Mouse (Mus musculus) hindbrain, embryonic 16.5 days (tissue): ENCODE results near the gene Mtus2. TPM values are rescaled to one million over a fixed set of nuclear protein-coding genes. Genes with fewer than 3 reads are reported as not detected.

Experiments
- ATAC-seq: fragments of 200-750 bp; cut with Nextera tagmentation; 2 replicates; pipeline ENCODE4 v1.8.0; 2017; ENCODE audit warnings: moderate TSS enrichment, moderate library complexity
- H3K27ac ChIP-seq: fragments of 300-500 bp; sonication (generic); 2 replicates; pipeline ENCODE4 v1.5.1; 2014; ENCODE audit warnings: low read depth, mild to moderate bottlenecking, control low read depth, low read length, moderate library complexity
- H3K27me3 ChIP-seq: fragments of 300-500 bp; sonication (generic); replicated peaks from 2 replicates; pipeline ENCODE4 v1.6.1; 2014; ENCODE audit warnings: low read length; ENCODE audit not compliant: control insufficient read depth, insufficient read depth
- H3K36me3 ChIP-seq: fragments of 300-500 bp; sonication (generic); 2 replicates; pipeline ENCODE4 v1.6.1; 2014; ENCODE audit warnings: mild to moderate bottlenecking, low read length, moderate library complexity, mixed read lengths; ENCODE audit not compliant: control insufficient read depth, insufficient read depth
- H3K4me1 ChIP-seq: fragments of 300-500 bp; sonication (generic); 2 replicates; pipeline ENCODE4 v1.6.1; 2014; ENCODE audit warnings: low read depth, low read length; ENCODE audit not compliant: control insufficient read depth, insufficient read depth
- H3K4me2 ChIP-seq: fragments of 300-500 bp; sonication (generic); 2 replicates; pipeline ENCODE4 v1.6.1; 2014; ENCODE audit warnings: mild to moderate bottlenecking, low read length, control low read depth, moderate library complexity
- H3K4me3 ChIP-seq: fragments of 300-500 bp; sonication (generic); 2 replicates; pipeline ENCODE4 v1.5.1; 2014; ENCODE audit warnings: mild to moderate bottlenecking, low read length, control low read depth, moderate library complexity
- H3K9ac ChIP-seq: fragments of 300-500 bp; sonication (generic); 2 replicates; pipeline ENCODE4 v1.6.1; 2014; ENCODE audit warnings: low read depth, mild to moderate bottlenecking, control low read depth, low read length, moderate library complexity
- H3K9me3 ChIP-seq: fragments of 300-500 bp; sonication (generic); 2 replicates; pipeline ENCODE4 v1.6.1; 2014; ENCODE audit warnings: mild to moderate bottlenecking, low read length, moderate library complexity; ENCODE audit not compliant: control insufficient read depth
- WGBS: fragments of 180-500 bp; shearing (Covaris S2); extraction: QIAGEN DNeasy Blood & Tissue Kit; methylation state at CpG from one replicate; pipeline ENCODE4 v1.1.7; 2014; 5-methylcytosine and 5-hydroxymethylcytosine counted together
- polyA plus RNA-seq: library from polyadenylated mRNA; unstranded; fragments of >200 nt; fragmentation: Nextera tagmentation; extraction: Ambion mirVana; gene quantifications from 2 replicates; pipeline ENCODE4 v1.2.1, GENCODE M21; 2015

The Mtus2 gene
- polyA plus RNA-seq, 1 experiment from 2014 or later: 34.8 TPM

GRCm38 (mm10) chr5:147969566-147969965, 12.4 kb downstream of the Mtus2 start:
- Histone ChIP-seq H3K9ac (no peak overlapping the region), H3K27ac (no peak overlapping the region), H3K36me3 (no peaks in the 10 kb centered on the region), H3K27me3 (no peaks in the 10 kb centered on the region), H3K4me1 (no peaks in the 10 kb centered on the region), H3K9me3 (no peaks in the 10 kb centered on the region), H3K4me2 (no peak overlapping the region), H3K4me3 (no peak overlapping the region)
- 71% methylated on average over 5 of the region's 5 CpGs for WGBS
- no peak for ATAC-seq

- H3K4me3 ChIP-seq: no peak overlapping the region
- no peak overlapping the region for H3K4me2 ChIP-seq
- no peaks in the 10 kb centered on the region for H3K36me3 ChIP-seq
- no peak overlapping the region for H3K9ac ChIP-seq
- WGBS: 64% methylated on average over 13 of the region's 13 CpGs
- H3K4me1 ChIP-seq: no peaks in the 10 kb centered on the region
- no peaks in the 10 kb centered on the region for H3K9me3 ChIP-seq
- H3K27ac ChIP-seq: no peak overlapping the region
- no peaks in the 10 kb centered on the region for H3K27me3 ChIP-seq
- ATAC-seq: no peak
Observed at GRCm38 (mm10) chr5:147976001-147976400, 18.9 kb downstream of the Mtus2 start.

- H3K27me3 ChIP-seq: no peaks in the 10 kb centered on the region
- ATAC-seq: no peak
- H3K4me1 ChIP-seq: no peaks in the 10 kb centered on the region
- H3K27ac ChIP-seq: no peak overlapping the region
- H3K4me2 ChIP-seq: no peak overlapping the region
- no peaks in the 10 kb centered on the region for H3K36me3 ChIP-seq
- H3K9me3 ChIP-seq: no peaks in the 10 kb centered on the region
- H3K4me3 ChIP-seq: no peak overlapping the region
- H3K9ac ChIP-seq: no peak overlapping the region
- 75% methylated on average over 13 of the region's 13 CpGs for WGBS
Observed at GRCm38 (mm10) chr5:147980606-147981005, 23.5 kb downstream of the Mtus2 start.

GRCm38 (mm10) chr5:147990289-147990688, 33.2 kb downstream of the Mtus2 start:
- WGBS: 78% methylated on average over 4 of the region's 4 CpGs

GRCm38 (mm10) chr5:147990775-147991174, 33.7 kb downstream of the Mtus2 start:
- no peak for ATAC-seq
- H3K27ac ChIP-seq: no peak overlapping the region
- H3K36me3 ChIP-seq: no peaks in the 10 kb centered on the region
- no peak overlapping the region for H3K4me3 ChIP-seq
- no peaks in the 10 kb centered on the region; the same call in 1 of the 2 replicates for H3K9me3 ChIP-seq
- H3K9ac ChIP-seq: no peak overlapping the region
- no peaks in the 10 kb centered on the region for H3K27me3 ChIP-seq
- no peak overlapping the region for H3K4me2 ChIP-seq
- WGBS: 80% methylated on average over 10 of the region's 10 CpGs
- no peaks in the 10 kb centered on the region for H3K4me1 ChIP-seq

More at GRCm38 (mm10) chr5:147990289-147990688, 33.2 kb downstream of the Mtus2 start:
- Histone ChIP-seq H3K4me1 (no peaks in the 10 kb centered on the region), H3K9ac (no peak overlapping the region), H3K27ac (no peak overlapping the region), H3K36me3 (no peaks in the 10 kb centered on the region), H3K9me3 (no peaks in the 10 kb centered on the region; the same call in 1 of the 2 replicates), H3K27me3 (no peaks in the 10 kb centered on the region), H3K4me3 (no peak overlapping the region), H3K4me2 (no peak overlapping the region)
- no peak for ATAC-seq

DNA sequence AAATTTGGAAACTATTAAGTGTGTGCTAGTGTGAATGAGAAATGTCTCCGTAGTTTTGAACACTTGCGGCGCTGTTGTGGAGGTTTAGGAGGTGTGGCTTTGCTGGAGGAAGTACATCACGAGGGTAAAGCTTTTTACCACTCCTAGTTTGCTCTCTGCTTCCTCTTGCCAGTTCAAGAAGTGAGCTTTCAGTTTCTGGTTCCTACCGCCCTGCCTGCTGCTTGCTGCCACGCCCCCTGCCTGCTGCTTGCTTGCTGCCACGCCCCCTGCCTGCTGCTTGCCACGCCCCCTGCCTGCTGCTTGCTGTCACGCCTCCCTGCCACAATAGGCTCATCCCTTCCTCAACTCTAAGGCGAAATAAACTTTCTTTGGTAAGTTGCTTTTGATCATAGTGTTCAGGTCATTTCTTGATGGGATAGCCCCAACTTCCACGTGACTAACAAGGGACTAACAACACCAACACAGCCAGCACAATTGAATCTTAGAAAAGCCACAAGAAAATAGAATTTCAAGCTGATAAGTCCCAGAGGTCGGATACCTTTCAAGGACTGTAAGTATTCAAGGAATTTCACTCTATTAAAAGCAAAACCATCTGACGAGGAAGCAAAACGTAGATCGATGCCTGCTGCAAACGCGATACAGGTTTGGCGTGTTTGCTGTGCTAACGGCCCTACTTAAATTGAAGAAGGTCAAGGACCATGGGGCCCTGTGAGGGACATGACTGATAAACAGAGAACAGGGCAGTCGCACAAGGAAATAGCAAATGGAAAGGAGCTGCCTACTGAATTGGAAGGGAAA, 35.7 kb downstream of the Mtus2 start:
- no peak overlapping the region for H3K4me2 ChIP-seq

DNA sequence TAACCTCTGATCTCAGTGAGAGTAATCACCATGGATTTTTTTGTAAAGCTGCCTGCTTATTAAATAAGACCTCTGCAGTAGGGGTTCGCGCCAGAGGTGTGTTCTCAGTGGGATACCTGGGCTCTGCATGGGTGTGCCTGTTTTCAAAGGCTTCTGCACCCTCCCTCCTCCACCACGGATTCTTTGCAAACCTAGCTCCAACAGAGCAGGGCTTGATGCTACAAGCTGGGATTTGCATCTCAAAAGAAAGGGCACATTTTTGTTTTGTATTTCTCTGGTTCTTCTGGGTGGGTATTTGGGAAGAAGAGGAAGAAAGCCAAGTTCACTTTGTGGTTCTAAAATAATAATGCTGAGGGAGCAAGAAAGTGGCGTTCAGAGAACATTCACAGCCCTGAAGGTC, 48.1 kb downstream of the Mtus2 start:
- no peak for ATAC-seq
- Histone ChIP-seq H3K4me3 (no peak overlapping the region), H3K36me3 (no peaks in the 10 kb centered on the region), H3K27me3 (no peaks in the 10 kb centered on the region), H3K9ac (no peak overlapping the region), H3K9me3 (0 out of 2 replicates have a peak, but pooled peaks cover 2% of the 10 kb centered on the region), H3K27ac (no peak overlapping the region), H3K4me1 (no peaks in the 10 kb centered on the region), H3K4me2 (no peak overlapping the region)
- 21% methylated on average over 4 of the region's 4 CpGs for WGBS

More for the DNA sequence above, 35.7 kb downstream of the Mtus2 start:
- Histone ChIP-seq H3K4me1 (no peaks in the 10 kb centered on the region), H3K27me3 (no peaks in the 10 kb centered on the region), H3K36me3 (no peaks in the 10 kb centered on the region), H3K27ac (no peak overlapping the region), H3K9me3 (no peaks in the 10 kb centered on the region), H3K9ac (no peak overlapping the region), H3K4me3 (no peak overlapping the region)
- WGBS: 26% methylated on average over 20 of the region's 20 CpGs
- no peak for ATAC-seq

DNA sequence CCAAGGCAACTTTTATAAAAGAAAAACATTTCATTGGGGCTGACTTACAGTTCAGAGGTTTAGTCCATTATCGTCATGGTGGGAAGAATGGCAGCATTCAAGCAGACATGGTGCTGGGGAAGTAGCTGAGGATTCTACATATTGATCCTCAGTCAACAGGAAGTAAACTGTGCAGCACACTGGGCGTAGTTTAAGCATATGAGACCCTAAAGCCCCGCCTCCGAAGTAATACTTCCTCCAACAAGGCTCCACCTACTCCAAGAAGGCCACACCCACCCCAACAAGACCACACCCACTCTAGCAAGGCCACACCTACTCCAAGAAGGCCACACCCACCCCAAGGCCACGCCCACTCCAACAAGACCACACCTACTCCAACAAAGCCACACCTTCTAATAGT, 55.0 kb downstream of the Mtus2 start:
- 0 out of 2 replicates have a peak, but pooled peaks cover 2% of the 10 kb centered on the region for H3K9me3 ChIP-seq
- H3K36me3 ChIP-seq: no peaks in the 10 kb centered on the region
- H3K27me3 ChIP-seq: no peaks in the 10 kb centered on the region
- ATAC-seq: no peak
- H3K4me2 ChIP-seq: no peak overlapping the region
- no peak overlapping the region for H3K4me3 ChIP-seq
- no peaks in the 10 kb centered on the region for H3K4me1 ChIP-seq
- no peak overlapping the region for H3K27ac ChIP-seq
- no peak overlapping the region for H3K9ac ChIP-seq
- WGBS: 89% methylated on average over 5 of the region's 5 CpGs

DNA sequence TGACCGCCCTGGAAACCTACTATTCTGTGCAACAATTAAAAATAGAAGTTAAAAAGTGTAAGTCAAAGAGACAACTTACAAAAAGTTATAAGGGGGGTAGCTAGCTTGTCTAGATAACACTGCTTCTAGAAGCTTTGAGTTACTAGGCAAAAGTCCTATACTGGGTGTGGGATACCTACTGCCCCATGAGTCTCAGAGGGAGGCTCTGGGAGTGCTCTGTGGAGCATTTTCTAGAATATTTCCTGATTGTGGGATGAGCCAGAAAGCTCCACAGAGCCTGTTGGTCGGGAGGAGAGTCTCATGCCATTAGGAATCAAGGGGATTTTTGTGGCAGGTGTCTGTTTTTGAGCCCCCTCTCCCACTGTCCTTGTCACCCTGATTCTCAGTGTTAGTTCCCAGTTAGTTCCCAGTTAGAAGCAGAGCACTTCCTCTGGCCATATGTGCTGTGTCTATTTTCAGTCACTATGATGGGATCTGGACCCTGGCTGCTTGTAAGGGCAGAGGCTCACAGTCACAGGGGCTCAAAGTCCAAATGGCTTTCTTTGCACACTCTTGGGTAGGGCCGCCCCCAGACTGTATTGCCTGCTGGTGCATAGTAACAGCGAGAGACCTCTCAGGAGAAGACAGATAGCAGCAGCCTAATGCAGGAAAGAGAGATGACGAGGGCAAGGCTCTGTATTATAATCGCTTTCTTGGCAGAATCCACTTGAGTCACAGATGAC, 57.2 kb downstream of the Mtus2 start:
- no peak overlapping the region for H3K4me2 ChIP-seq
- no peaks in the 10 kb centered on the region; the same call in 1 of the 2 replicates for H3K9me3 ChIP-seq
- H3K27me3 ChIP-seq: no peaks in the 10 kb centered on the region
- no peak overlapping the region for H3K4me3 ChIP-seq
- H3K9ac ChIP-seq: no peak overlapping the region
- no peaks in the 10 kb centered on the region for H3K36me3 ChIP-seq
- no peak overlapping the region for H3K27ac ChIP-seq
- 73% methylated on average over 6 of the region's 6 CpGs for WGBS
- no peak for ATAC-seq
- H3K4me1 ChIP-seq: no peaks in the 10 kb centered on the region
